Mouse (Mus musculus) kidney, embryonic 16.5 days (tissue): ENCODE measurements around the gene Camk2n2. TPM values are rescaled to one million over a fixed set of nuclear protein-coding genes. Genes with fewer than 3 reads are reported as not detected.

Experiments
- ATAC-seq: fragments of 200-750 bp; cut with Nextera tagmentation; 2 replicates; pipeline ENCODE4 v1.8.0; 2017; ENCODE audit warnings: moderate TSS enrichment; ENCODE audit not compliant: low FRiP score, low TSS enrichment
- H3K27ac ChIP-seq: fragments of 300-500 bp; sonication (generic); 2 replicates; pipeline ENCODE4 v1.5.1; 2014; ENCODE audit warnings: low read length
- H3K27me3 ChIP-seq: fragments of 300-500 bp; sonication (generic); 2 replicates; pipeline ENCODE4 v1.6.1; 2014; ENCODE audit warnings: low read length, control low read depth, mixed read lengths; ENCODE audit not compliant: insufficient read depth
- H3K36me3 ChIP-seq: fragments of 300-500 bp; sonication (generic); 2 replicates; pipeline ENCODE4 v1.6.1; 2014; ENCODE audit warnings: low read length, control low read depth, mixed read lengths; ENCODE audit not compliant: insufficient read depth
- H3K4me1 ChIP-seq: fragments of 300-500 bp; sonication (generic); 2 replicates; pipeline ENCODE4 v1.6.1; 2014; ENCODE audit warnings: low read length, control low read depth, mixed read lengths; ENCODE audit not compliant: insufficient read depth
- H3K4me2 ChIP-seq: fragments of 300-500 bp; sonication (generic); replicated peaks from 2 replicates; pipeline ENCODE4 v1.6.1; 2014; ENCODE audit warnings: low read depth, low read length
- H3K4me3 ChIP-seq: fragments of 300-500 bp; sonication (generic); 2 replicates; pipeline ENCODE4 v1.5.1; 2014; ENCODE audit warnings: mild to moderate bottlenecking, low read length
- H3K9ac ChIP-seq: fragments of 300-500 bp; sonication (generic); replicated peaks from 2 replicates; pipeline ENCODE4 v1.6.1; 2014; ENCODE audit warnings: low read length
- H3K9me3 ChIP-seq: fragments of 300-500 bp; sonication (generic); 2 replicates; pipeline ENCODE4 v1.6.1; 2016; ENCODE audit warnings: low read length, control low read depth
- WGBS: fragments of 180-500 bp; shearing (Covaris S2); extraction: QIAGEN DNeasy Blood & Tissue Kit; methylation state at CpG from one replicate; pipeline ENCODE4 v1.1.7; 2014; 5-methylcytosine and 5-hydroxymethylcytosine counted together
- polyA plus RNA-seq: library from polyadenylated mRNA; unstranded; fragments of >200 nt; fragmentation: Nextera tagmentation; extraction: Ambion mirVana; gene quantifications from 2 replicates; pipeline ENCODE4 v1.2.1, GENCODE M21; 2015

The Camk2n2 gene
- polyA plus RNA-seq, 1 experiment from 2014 or later = 0.84 TPM

- ATAC-seq = peak; percentile 98
- peak within 1 kb of the TSS; percentile 86 for H3K27ac ChIP-seq
- no peaks in the 10 kb centered on the region for H3K27me3 ChIP-seq
- WGBS = under 1% methylated on average over 41 of the region's 41 CpGs
- 0 out of 2 replicates have a peak, but pooled peaks cover 3% of the 10 kb centered on the region for H3K36me3 ChIP-seq
- peak within 1 kb of the TSS; percentile 90 for H3K4me3 ChIP-seq
- H3K9ac ChIP-seq = peak within 1 kb of the TSS; percentile 91
- peaks cover 10% of the 10 kb centered on the region for H3K4me1 ChIP-seq
- H3K4me2 ChIP-seq = peak within 1 kb of the TSS; percentile 90
- no peaks in the 10 kb centered on the region for H3K9me3 ChIP-seq
Measured at GRCm38 (mm10) chr16:20611357-20612227, 9.5 kb downstream of the Camk2n2 start, which contains the start of the genes Eef1akmt4, Gm49333 and Alg3. Gene Eef1akmt4, plus strand, starts transcription at chr16:20611593. Gene Gm49333, plus strand, starts transcription at chr16:20611610. Gene Alg3, minus strand, starts transcription at chr16:20611735.

- H3K4me3 ChIP-seq = peak overlapping the region; percentile 90
- H3K9ac ChIP-seq = peak overlapping the region; percentile 91
- H3K9me3 ChIP-seq = no peaks in the 10 kb centered on the region
- no peaks in the 10 kb centered on the region for H3K27me3 ChIP-seq
- peak overlapping the region; percentile 90 for H3K4me2 ChIP-seq
- H3K36me3 ChIP-seq = peaks cover 10% of the 10 kb centered on the region
- peaks cover 10% of the 10 kb centered on the region for H3K4me1 ChIP-seq
- peak overlapping the region; percentile 86 for H3K27ac ChIP-seq
- peak; percentile 60 for ATAC-seq
- WGBS = 0% methylated on average over 28 of the region's 28 CpGs
Measured at GRCm38 (mm10) chr16:20610501-20611356, 10.4 kb downstream of the Camk2n2 start.

- H3K9ac ChIP-seq = no peak overlapping the region
- no peak for ATAC-seq
- no peak overlapping the region for H3K4me2 ChIP-seq
Measured at GRCm38 (mm10) chr16:20604705-20605104, 16.4 kb downstream of the Camk2n2 start.

GRCm38 (mm10) chr16:20600511-20600910 is 20.6 kb downstream of the Camk2n2 start:
- H3K27ac ChIP-seq = no peak overlapping the region
- no peaks in the 10 kb centered on the region for H3K27me3 ChIP-seq
- H3K36me3 ChIP-seq = peaks cover 9% of the 10 kb centered on the region
- no peak overlapping the region for H3K4me3 ChIP-seq
- no peaks in the 10 kb centered on the region for H3K9me3 ChIP-seq
- ATAC-seq = no peak
- no peak overlapping the region for H3K4me2 ChIP-seq
- no peak overlapping the region for H3K9ac ChIP-seq
- H3K4me1 ChIP-seq = no peaks in the 10 kb centered on the region
- 74% methylated on average over 5 of the region's 5 CpGs for WGBS

More at GRCm38 (mm10) chr16:20604705-20605104, 16.4 kb downstream of the Camk2n2 start:
- H3K4me3 ChIP-seq = no peak overlapping the region
- H3K4me1 ChIP-seq = peaks cover 3% of the 10 kb centered on the region
- H3K36me3 ChIP-seq = peaks cover 22% of the 10 kb centered on the region
- H3K9me3 ChIP-seq = no peaks in the 10 kb centered on the region
- no peaks in the 10 kb centered on the region for H3K27me3 ChIP-seq
- WGBS = 81% methylated on average over 9 of the region's 9 CpGs
- no peak overlapping the region for H3K27ac ChIP-seq

- H3K27me3 ChIP-seq = peaks cover 16% of the 10 kb centered on the region
- no peaks in the 10 kb centered on the region for H3K9me3 ChIP-seq
- no peak overlapping the region for H3K4me3 ChIP-seq
- H3K9ac ChIP-seq = no peak overlapping the region
- ATAC-seq = no peak
- 34% methylated on average over 7 of the region's 7 CpGs for WGBS
- H3K4me2 ChIP-seq = no peak overlapping the region
- H3K27ac ChIP-seq = no peak overlapping the region
- H3K4me1 ChIP-seq = no peaks in the 10 kb centered on the region
- no peaks in the 10 kb centered on the region for H3K36me3 ChIP-seq
Measured at GRCm38 (mm10) chr16:20596687-20597441, 24.2 kb downstream of the Camk2n2 start.

- Histone ChIP-seq H3K9ac (no peak overlapping the region), H3K27ac (no peak overlapping the region), H3K27me3 (peaks cover 27% of the 10 kb centered on the region), H3K4me1 (peaks cover 6% of the 10 kb centered on the region; the same call in 1 of the 2 replicates), H3K9me3 (no peaks in the 10 kb centered on the region), H3K4me2 (no peak overlapping the region), H3K36me3 (no peaks in the 10 kb centered on the region), H3K4me3 (no peak overlapping the region)
- no peak for ATAC-seq
- WGBS = 80% methylated on average over 4 of the region's 4 CpGs
Measured at GRCm38 (mm10) chr16:20595737-20596136, 25.4 kb downstream of the Camk2n2 start.

- 85% methylated on average over 7 of the region's 7 CpGs for WGBS
- Histone ChIP-seq H3K9me3 (no peaks in the 10 kb centered on the region), H3K27me3 (peaks cover 33% of the 10 kb centered on the region), H3K4me1 (peaks cover 12% of the 10 kb centered on the region; the same call in 1 of the 2 replicates), H3K4me3 (no peak overlapping the region), H3K4me2 (no peak overlapping the region), H3K27ac (no peak overlapping the region), H3K9ac (no peak overlapping the region), H3K36me3 (no peaks in the 10 kb centered on the region)
- ATAC-seq = no peak
Measured at GRCm38 (mm10) chr16:20595060-20595673, 25.9 kb downstream of the Camk2n2 start.

- Histone ChIP-seq H3K9me3 (no peaks in the 10 kb centered on the region), H3K4me2 (peak overlapping the region; percentile 92), H3K36me3 (no peaks in the 10 kb centered on the region), H3K27me3 (peaks cover 49% of the 10 kb centered on the region), H3K4me1 (peaks cover 19% of the 10 kb centered on the region), H3K4me3 (peak overlapping the region; percentile 48), H3K9ac (no peak overlapping the region), H3K27ac (no peak overlapping the region)
- WGBS = 4% methylated on average over 48 of the region's 48 CpGs
- peak; percentile 28; the same call in 1 of the 2 replicates for ATAC-seq
Measured at GRCm38 (mm10) chr16:20591076-20591705, 29.9 kb downstream of the Camk2n2 start.
